Mouse (Mus musculus) gastrocnemius, adult 2 months (tissue): ENCODE measurements around the gene Ccdc85b. TPM values are rescaled to one million over a fixed set of nuclear protein-coding genes. Genes with fewer than 3 reads are reported as not detected.

Experiments used
- DNase-seq: peaks from one replicate; pipeline ENCODE4 v3.0.0; 2022
- H3K27ac ChIP-seq: fragments of 200-600 bp; 2 replicates; pipeline ENCODE4 v1.8.1; 2022; ENCODE audit warnings: mild to moderate bottlenecking
- H3K4me3 ChIP-seq: fragments of 200-600 bp; 2 replicates; pipeline ENCODE4 v1.8.1; 2022; ENCODE audit warnings: mild to moderate bottlenecking, moderate library complexity
- CTCF ChIP-seq: fragments of 200-600 bp; IDR thresholded peaks from 2 replicates; pipeline ENCODE4 v1.8.1; 2022; ENCODE audit warnings: antibody characterized with exemption, mild to moderate bottlenecking, moderate library complexity
- intact Hi-C: fragments of 180-260 bp; cut with DNase I; formaldehyde crosslinking; loops from one replicate; pipeline ENCODE4 v1.15.1; 2025
- total RNA-seq, 2 experiments: library from RNA; stranded (reverse); gene quantifications; 2 replicates each; pipeline ENCODE4 v1.2.3; 2021

Ccdc85b gene
- total RNA-seq, 2 experiments from 2014 or later = 3.9 to 7.2 TPM

DNA sequence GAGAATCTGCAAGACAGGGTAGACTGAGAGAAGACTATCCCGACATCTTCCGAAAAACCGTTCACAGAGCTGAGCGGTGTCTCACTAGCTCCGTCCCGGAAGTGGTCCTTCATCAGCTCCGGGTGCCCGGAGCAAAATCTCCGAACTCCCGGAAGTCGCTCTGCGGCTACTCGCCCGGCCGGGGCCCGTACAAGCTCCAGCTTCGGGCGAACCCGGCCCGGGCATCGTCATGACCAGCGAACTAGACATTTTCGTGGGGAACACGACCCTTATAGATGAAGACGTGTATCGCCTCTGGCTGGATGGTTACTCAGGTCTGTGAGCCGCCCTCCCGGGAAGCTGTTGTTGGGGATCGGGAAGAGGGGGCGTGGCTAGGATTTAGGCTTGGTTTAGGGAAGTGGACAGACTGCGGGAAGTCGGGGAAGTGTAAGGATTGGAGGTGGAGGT is 2.8 kb upstream of the Ccdc85b start, which contains the start of gene Fibp:
TSS of gene Fibp (plus strand) at position 151 of the 447 bp plus-strand sequence.
- peak; percentile 92 for DNase-seq
- intact Hi-C loops = no loop called here
- H3K4me3 ChIP-seq = peak within 1 kb of the TSS; percentile 89
- TF ChIP-seq CTCF = no peak
- peak within 1 kb of the TSS; percentile 94 for H3K27ac ChIP-seq

DNA sequence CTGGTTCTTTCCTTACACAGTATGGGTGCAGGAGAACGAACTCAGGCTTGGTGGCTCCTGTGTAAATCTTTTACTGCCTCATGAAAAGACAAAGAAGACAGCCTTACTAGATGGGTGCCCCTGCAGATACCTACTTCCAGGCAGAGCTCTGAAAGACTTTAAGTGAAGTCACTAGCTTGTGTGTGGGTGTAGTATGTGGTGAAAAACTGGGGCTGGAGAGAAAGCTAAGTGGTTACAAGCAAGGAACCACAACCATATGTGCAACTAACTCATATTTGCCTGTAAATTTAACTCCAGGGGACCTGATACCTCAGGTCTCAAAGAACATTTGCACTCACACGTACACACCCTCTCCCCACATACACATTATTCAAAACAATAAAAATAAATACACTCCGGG is 2.2 kb upstream of the Ccdc85b start:
- DNase-seq = no peak
- Histone ChIP-seq H3K4me3 (peak overlapping the region; percentile 89), H3K27ac (peak overlapping the region; percentile 94)
- TF ChIP-seq CTCF = no peak
- intact Hi-C loops = no loop called here

DNA sequence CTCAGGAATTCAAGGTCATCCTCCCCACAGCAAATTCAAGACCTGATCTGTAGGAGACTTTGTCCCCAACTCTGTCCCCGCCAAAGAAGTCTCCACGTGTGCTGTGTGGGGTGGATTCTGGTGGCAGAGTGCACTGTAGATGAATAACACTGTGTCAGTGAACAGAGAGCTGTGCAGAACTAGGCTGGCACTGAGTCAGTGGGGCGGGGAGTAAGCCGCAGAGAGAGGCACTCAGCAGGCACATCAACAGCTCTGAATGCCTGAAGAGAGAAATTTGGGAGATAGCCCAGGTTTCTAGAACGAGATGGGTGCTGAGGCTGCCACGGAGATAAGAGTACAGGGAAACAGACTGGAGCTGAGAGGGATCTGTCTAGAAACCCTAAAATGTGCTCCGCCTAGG is 1.3 kb upstream of the Ccdc85b start:
- Histone ChIP-seq H3K27ac (peak overlapping the region; percentile 97), H3K4me3 (no peak overlapping the region)
- TF ChIP-seq CTCF = no peak
- DNase-seq = no peak
- intact Hi-C loops = no loop called here

DNA sequence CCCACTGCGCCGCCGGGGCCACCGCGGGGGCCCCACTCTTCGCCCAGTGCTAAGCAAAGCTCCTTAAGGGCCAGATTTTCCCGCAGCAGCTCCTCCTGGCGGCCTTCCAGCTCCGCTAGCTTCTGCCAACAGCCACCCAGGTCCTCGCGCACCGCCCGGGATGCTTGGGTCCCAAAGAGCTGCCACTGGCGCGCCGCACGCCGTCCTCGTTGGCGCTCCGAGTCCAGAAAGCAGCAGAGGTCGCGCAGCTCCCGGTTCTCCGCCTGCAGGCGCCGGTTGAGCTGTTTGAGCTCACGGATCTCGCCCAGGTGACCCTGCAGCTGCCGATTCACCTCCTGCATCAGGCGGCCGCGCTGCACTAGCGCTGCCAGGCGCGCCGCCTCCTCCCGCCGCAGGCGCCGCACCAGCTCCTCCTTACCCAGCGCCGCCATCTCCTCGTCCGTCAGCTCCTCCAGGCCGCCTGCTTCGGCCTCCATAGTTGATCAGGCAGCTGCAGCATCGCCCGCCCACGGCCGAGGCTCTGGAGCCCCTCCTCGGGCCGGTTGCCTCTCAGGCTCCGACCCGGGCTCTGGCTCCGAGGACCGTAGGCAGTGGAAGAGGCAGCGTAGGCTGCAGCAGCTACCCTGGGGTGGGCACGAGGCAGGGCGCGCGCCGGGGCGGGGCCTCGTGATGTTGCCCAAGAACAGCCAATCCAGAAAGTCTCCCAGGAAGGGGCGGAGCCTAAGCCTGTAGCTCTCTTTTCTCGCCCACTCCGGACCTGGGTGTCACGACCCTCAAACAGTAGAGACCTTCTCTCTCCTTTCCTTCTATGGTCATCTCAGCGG is 560 bp downstream of the Ccdc85b start:
- peak overlapping the region; percentile 97 for H3K27ac ChIP-seq
- intact Hi-C loops = no loop called here
- peak overlapping the region; percentile 89 for H3K4me3 ChIP-seq
- peak; percentile 96 for DNase-seq
- TF ChIP-seq CTCF = peak; percentile 17; the same call in 1 of the 2 replicates

DNA sequence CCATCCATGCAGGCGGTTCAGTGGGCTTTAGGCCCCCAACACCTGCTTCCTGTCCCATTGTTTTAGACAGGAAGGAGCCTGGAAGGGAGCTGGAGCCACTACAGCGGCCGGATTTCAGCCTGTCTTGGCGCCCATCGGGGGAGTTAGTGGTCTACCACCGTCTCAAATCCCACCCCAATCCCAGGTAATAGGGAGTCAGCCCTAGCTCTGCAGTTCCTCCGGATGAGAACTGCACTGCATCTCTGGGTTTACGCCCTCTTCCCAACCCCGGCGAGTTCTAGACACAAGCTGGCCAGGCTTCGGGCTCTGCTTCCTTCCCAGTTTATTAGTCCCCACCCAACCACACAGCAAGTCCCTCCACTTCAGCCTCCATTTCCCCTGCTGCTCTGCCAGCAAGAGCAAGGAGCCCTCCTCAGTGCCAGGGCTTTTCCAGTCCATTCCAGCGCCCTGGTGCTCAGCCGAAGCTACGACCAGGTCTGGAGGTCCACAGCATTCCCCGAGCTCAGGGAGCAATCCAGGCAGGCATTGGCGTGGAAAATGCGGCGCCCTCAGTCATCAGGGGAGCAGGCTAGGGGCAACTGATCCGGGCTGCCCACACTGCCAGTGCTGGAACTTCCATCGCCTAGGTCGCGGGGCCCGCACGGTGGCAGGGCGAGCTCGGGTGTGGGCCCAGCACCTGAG is 1.3 kb downstream of the Ccdc85b start:
- peak overlapping the region; percentile 89 for H3K4me3 ChIP-seq
- peak overlapping the region; percentile 97 for H3K27ac ChIP-seq
- intact Hi-C loops = no loop called here
- peak; percentile 43 for DNase-seq
- TF ChIP-seq CTCF = no peak

DNA sequence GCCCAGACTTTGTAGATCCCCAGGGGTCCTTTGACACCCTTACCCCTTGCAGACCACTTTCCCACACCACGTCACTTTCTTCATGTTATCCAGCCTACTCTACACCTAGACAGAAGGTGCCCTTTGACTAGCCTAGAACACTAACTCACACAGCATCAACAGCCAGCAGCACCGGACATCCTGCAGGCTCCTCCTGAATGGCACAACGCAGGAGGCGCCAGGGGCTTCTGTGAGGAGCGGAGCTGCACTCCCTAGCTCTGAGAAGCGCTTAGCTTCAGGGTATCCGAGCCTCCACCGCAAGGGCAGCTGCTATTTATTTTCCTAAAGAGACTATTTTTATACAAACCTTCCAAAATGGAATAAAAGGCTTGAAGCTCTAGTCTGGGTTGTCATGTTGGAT is 2.1 kb downstream of the Ccdc85b start:
- no peak for TF ChIP-seq CTCF
- no peak for DNase-seq
- peak overlapping the region; percentile 89 for H3K4me3 ChIP-seq
- intact Hi-C loops = no loop called here
- H3K27ac ChIP-seq = peak overlapping the region; percentile 97

DNA sequence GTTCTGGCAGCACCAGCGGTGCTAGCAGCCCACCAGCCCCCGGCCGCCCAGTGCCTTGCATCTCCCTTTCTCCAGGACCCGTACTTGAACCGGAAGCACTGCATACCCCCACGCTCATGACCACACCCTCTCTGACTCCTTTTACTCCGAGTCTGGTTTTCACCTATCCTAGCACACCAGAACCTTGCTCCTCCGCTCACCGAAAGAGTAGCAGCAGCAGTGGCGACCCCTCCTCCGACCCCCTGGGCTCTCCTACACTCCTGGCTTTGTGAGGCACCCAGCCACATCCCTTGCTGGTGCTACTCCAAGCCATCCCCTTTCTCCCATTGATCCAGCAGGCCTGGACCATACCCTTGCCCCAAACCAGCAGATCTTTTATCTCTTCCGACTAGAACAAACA is 2.7 kb downstream of the Ccdc85b start:
- Histone ChIP-seq H3K27ac (peak overlapping the region; percentile 97), H3K4me3 (peak overlapping the region; percentile 89)
- intact Hi-C loops = no loop called here
- TF ChIP-seq CTCF = no peak
- no peak for DNase-seq

DNA sequence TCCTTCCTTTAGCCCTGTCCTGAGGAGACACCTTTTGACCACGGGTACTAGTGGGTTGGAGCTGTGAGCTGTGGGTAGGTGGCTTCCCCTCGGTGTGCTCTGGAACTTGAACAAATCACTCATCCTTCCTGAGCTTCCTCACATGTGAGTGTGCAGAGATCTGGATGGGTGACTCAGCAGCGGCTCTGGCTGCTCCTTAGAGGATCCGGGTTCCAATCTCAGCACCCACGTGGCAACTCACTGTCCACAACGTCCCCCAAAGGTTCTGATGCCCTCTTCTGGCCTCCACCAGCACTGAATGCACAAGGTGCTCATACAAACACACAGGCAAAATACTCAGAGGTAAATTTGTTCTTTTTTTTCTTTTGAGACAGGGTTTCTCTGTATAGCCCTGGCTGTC is 5.9 kb downstream of the Ccdc85b start:
- Histone ChIP-seq H3K4me3 (no peak overlapping the region), H3K27ac (no peak overlapping the region)
- no peak for TF ChIP-seq CTCF

DNA sequence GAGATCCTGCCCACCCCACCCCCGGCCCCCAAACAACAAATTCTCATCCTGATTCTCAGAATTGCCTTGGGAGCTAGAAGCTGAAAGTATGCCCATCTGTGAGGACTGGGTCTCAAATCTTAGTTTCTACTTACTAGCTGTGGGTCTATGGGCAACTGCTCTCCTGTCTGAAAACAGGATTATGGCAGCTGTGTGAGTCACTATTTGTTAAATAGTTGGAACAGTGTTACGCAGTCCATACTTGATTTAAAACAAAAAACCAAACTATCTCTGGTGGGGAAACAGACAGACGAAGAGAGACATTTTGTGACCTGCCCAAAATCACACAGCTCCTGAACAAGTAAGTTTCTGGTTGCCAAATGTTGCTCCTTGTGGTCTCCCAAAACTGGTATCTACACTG is 8.0 kb downstream of the Ccdc85b start:
- DNase-seq = no peak
- H3K27ac ChIP-seq = no peak overlapping the region
- no peak overlapping the region for H3K4me3 ChIP-seq
- no peak for TF ChIP-seq CTCF
- intact Hi-C loops = no loop called here

More for the DNA sequence above, 5.9 kb downstream of the Ccdc85b start:
- DNase-seq = no peak
- intact Hi-C loops = no loop called here

DNA sequence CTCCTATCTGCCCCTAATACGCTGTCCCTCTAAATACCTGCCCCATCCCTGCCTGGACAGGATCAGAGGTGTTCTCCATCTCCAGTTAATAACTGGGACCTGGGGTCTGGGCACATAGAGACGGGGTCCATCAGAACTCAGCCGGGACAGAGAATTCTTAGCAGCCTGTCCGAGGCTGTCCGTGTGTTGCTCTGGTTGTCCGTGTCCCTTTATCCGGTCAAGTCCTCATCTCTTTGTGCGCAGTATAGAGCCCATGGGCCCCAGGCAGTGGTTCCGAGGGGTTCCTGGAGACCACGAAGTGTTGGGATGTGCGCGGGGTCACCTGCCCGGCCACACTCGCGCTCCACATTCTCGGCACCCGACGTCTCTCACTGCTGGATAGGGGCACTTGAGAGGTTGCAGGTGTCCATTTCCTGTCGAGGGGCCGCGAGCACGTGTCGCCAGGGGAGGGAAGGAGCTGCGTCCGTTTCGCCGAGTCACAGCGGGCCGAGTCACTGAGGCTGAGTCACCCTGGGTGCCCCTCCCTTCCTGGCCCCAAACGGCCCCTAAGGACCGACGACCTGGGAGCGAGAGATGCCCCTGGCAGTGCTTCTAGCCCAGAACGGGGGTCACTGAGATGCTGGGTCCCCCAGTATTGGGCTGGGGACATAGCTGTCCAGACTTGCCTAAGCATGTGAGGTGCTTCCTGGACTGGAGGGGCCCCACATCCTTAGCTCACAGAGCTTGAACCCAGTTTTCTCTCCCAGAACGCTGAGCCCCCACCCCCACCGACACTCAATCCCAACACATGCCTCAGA is 9.1 kb downstream of the Ccdc85b start:
- peak overlapping the region; percentile 70 for H3K4me3 ChIP-seq
- H3K27ac ChIP-seq = no peak overlapping the region

DNA sequence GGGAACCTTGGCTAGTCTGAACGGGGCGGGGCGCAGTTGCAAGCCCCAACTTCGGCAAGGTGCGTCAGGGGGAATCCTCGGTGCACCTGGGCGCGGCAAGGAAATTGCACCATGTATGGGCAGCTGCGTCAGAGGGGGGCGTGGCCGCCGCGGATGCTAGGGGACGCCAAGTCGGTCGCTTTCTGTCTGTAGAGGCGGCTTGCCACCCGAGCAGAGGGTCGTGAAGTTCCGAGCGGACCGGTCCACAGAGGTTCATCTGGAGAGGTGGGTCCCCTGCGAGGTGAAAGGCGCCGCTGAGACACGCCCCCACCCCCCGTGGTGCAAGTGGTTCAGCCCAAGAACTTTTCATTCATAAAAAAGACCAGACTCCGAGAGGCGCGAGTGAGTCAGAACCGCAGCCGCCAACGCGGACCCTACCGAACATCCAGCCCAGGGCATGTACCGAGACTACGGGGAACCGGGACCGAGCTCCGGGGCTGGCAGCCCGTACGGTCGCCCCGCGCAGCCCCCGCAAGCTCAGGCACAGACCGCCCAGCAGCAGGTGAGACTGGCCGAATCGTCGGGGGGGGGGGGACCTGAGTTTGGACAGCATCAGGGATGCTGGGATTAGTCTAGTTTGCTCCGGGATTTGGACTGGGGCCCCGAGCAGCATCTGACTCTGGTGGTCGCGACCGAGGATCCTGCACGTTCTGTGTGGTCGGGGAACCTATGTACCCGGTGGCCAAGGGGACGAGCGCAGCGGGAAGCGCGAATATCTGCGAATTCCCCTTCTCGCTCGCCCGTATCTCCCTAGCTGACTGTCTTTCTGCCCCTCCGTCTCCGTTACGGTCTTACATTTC is 10.0 kb downstream of the Ccdc85b start, which contains the start of gene Fosl1:
TSS of gene Fosl1 (plus strand) at position 33 of the 839 bp plus-strand sequence.
- intact Hi-C loops = no loop called here
- peak; percentile 72 for DNase-seq
- H3K27ac ChIP-seq = no peak within 1 kb of the TSS
- TF ChIP-seq CTCF = no peak
- H3K4me3 ChIP-seq = peak within 1 kb of the TSS; percentile 70

More for the DNA sequence above, 9.1 kb downstream of the Ccdc85b start:
- peak; percentile 43 for DNase-seq
- TF ChIP-seq CTCF = no peak
- intact Hi-C loops = no loop called here

DNA sequence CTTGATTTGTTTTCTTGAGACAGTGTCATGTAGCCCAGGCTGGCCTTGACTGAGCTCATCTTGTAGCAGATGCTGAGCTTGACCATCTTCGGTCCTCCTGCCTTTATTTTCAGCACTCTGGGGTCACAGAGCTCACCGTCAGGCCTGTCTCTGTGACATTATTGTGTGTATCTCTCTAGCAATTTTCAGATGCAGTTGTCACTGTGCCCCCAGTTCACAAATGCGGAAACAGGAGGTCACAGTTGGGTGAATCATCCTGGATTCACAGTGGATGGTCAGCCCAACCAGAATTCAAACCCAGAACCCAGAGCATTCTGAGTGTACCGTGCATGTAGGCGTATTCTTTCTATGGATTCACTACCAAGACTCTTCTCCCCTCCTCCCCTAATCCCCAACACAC is 11.9 kb downstream of the Ccdc85b start:
- TF ChIP-seq CTCF = no peak
- DNase-seq = no peak
- intact Hi-C loops = no loop called here
- H3K27ac ChIP-seq = no peak overlapping the region
- H3K4me3 ChIP-seq = no peak overlapping the region
